Mouse (Mus musculus) mouse trophoblast stem cell (cell line): Measurements from ENCODE around the gene Aldh16a1.
"Not testable (repeated sequence)": the region's sequence is repeated elsewhere in the genome, so short reads cannot be mapped to it uniquely, and the experiment has no call there.

Experiments
- in situ Hi-C, 2 experiments: fragments of 300-500 bp; cut with MseI, MboI; formaldehyde crosslinking; loops; 2 replicates in 1 of 2; 3 replicates in 1 of 2; pipeline ENCODE4 v1.15.1; 2025

Aldh16a1 gene

DNA sequence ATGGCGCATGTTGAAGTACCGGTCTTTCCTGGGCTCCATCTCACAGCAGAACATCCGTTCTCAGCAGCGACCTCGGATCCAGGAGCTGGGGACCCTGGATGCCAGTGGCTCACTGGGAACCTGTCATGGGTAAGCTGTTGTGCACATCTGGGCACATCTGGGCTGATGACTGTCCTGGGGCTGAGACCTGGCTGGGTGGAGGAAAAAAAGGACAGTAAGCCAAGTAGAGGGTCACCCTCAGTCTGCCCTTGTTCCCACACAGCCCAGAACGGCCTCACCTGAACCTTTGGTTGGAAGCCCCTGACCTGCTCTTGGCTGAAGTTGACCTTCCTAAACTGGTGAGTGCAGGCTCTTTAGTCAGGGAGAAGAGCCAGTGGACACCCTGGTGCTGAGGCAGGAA is 4.6 kb upstream of the Aldh16a1 start:
- in situ Hi-C loops, result no loop called here

DNA sequence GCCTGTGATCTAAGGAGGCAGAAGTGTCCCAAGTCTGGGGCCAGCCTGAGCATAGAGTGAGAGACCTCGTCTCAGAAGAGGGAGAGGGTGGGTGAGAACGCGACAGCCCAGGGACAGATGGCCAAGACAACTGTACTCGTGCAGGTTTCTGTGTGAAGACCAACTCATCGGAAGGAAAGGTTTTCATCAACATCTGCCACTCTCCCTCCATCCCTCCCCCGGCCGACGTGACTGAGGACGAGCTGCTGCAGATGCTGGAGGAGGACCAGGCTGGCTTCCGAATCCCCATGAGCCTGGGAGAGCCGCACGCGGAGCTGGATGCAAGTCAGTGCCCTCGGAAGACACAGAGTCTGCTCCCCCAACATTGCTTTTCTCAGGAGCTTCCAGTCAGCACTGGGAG is 3.1 kb upstream of the Aldh16a1 start:
- in situ Hi-C loops, result no loop called here

DNA sequence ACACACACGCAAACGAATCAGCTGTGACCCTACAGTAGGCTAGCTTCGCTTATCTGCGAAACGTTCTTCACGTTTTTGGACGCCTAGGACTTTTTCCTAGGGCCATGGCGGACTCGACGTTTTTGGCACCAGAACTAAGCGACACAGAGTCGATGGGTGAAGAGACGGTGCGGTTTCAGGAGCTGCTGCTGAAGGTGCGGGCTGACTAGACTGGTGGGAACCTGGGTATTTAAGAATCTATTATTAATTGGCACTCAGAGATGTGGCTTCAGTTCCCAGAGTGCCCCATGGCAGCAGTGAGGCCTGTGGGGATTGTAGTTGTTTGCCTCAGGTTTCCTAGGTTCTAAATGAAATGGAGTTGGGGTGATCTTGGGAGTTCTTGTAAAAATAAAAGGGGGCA is 1.8 kb upstream of the Aldh16a1 start:
- in situ Hi-C loops, result no loop called here

DNA sequence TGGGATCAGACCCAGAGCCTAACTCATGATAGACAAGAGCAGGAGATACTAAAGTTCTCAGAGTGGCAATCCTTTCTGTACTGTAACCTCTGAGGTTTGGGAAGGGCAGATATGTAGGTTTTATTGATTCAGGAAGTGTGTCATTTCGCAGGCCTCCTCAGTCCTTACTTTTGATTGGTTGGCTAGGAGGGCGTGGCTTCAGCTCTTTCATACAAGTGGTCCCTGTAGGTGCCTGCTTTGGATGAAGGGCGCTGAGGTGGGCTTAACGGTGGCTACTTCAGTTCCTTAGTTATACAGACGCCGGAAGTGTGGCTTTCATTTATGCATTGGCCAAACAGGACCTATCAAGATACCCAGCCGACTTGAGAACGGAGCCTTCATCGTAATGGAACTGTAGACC is 1.2 kb upstream of the Aldh16a1 start:
- in situ Hi-C loops, result no loop called here

DNA sequence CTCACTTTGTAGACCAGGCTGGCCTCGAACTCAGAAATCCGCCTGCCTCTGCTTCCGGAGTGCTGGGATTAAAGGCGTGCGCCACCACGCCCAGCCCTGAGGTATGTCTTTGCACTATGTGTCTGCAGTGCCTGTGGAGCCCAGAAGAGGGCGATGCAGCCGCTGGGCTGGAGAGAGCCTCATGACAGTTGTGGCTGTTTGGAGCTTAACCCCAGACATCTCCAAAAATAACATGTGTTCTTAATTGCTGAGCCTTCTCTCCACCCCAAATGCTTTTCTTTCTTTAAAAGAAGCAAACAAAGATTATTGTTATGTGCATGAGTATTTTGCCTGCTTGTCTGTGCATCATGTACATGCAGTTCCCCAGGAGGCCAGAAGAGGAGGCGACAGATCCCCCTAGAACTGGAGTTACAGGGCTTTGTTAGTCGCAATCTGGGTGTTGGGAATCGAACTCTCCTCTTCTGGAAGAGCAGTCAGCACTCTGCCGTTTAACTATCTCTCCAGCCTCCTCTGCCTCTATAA is 670 bp upstream of the Aldh16a1 start:
- in situ Hi-C loops, result no loop called here

DNA sequence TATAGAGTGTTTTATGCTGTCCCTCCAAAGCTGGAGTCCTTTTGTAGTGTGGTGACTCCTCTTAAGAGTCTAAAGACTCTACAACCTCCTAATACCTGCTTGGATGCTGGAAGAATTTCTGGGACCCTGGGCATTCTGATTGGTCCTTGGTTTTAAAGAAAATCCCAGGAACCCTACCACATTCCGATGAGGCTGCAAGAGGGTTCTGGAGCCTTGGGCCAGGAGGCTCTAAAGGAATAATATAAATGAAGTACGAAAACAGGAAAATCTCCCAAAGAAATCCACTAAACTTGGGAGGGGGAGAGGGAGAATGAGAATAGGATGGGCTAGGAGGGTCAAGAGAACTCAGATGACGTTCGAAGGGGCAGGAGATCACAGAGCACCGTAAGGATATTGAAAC is 798 bp downstream of the Aldh16a1 start:
- in situ Hi-C loops, result no loop called here

DNA sequence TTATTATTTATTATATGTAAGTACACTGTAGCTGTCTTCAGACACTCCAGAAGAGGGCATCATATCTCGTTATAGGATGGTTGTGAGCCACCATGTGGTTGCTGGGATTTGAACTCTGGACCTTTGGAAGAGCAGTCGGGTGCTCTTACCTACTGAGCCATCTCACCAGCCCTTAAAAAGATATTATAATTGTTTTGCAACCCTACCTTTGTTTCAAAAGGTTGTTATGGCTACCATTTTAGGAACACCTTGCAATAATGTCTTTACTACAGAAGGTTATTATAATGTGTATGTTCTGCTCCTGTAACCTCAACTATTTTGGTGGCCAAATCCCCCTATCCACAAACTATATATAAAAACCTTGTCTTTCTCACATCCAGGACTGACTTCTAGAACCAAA is 1.3 kb downstream of the Aldh16a1 start:
- in situ Hi-C loops, result not testable (repeated sequence)

DNA sequence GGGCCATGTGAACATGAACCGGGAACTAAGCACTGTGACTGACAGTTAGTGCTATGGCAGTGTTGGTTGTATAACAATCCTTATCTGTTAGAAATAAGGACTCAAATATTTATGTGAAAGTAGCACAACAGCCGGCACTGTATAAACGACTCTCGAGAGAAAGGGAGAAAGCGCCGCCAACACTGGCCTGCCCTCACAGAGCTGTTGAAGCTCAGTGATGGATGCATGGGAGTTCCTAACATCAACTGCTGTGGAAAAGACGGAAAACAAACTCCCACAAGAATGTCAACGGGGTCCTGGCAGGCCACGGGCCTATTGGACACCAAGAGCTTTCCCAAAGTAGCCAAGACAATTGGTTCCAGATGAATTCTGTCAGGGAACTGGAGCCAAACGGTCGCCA is 3.1 kb downstream of the Aldh16a1 start:
- in situ Hi-C loops, result no loop called here

DNA sequence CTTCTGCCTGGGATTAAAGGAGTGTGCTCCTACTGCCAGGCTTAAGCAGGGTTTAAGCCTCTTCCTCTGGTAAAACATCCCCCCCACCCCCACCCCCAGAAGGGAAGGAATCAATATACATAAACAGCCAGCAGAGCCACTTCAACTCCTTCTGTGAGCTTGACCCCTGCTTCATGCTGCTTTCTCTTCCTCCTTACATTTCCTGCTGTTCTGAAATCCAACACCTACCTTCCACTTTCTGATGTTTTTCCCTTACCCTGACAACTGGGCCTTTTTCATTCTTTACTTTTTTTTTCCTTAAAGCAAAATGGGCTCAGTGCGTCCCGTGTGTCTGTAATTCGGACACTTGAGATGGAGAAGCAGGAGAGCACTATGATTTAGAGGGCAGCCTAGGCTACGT is 4.1 kb downstream of the Aldh16a1 start:
- in situ Hi-C loops, result no loop called here

DNA sequence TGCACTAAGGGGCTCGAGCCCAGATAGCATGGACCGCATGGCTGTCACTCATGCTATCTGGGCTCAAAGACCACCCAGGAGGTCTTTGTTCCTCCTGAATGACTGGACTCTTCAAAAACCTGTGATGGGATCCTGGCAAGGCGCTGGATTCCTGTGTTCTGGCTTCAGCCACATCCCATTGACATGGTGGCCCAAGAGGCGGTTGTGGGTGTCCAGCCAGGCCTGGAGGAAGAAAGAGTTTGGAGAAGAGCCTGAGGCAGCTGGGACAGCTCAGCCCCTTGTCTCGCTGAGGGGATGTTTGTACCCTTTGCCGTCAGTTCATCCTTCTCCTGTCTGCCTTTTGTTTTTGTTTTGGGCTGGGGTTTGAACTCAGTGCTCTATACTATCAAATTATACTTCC is 4.8 kb downstream of the Aldh16a1 start:
- in situ Hi-C loops, result no loop called here

DNA sequence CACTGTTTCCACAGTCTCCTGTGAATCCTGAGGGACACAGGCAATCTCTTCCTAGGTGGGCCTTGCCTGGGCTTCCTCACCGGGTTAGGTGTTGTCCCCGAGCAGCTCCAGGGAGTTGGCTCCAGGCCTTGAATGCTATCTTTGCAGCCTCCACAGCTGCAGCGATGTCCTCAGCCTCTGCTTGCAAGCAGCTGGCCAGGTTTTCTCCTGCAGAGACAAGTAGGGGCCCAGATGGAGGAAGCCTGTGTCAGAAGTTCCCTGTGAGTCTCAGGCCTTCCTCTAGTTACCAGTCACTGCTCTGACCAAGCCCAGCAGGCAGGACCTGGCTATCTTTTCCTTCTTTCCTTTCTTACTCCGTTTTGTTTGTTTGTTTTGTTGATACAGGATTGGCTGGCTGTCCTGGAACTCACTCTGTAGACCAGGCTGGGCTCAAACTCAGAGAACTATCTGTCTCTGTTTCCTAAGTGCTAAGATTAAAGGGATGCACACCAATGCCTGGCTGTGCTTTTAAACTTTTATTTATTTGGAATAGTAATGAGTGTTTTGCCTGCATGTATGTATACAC is 5.8 kb downstream of the Aldh16a1 start:
- in situ Hi-C loops, result no loop called here

DNA sequence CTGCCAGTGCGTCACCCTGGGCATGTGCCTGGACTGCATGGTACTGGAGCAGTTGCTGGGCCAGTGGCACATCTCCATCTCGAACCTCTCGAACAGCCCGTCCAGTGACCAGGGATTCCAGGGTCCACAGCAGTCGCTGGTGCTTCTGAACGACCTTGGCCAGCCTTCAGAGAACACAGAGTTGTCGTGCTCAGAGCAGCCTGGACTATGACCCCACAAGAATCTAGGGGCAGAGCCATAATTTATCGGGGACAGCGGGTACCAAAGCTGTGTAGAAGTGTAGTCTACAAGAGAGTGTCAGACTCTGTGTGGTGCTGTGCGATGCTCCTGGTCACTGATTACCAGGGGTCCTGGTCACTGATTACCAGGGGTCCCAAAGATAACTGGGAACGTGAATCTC is 6.5 kb downstream of the Aldh16a1 start:
- in situ Hi-C loops, result no loop called here

DNA sequence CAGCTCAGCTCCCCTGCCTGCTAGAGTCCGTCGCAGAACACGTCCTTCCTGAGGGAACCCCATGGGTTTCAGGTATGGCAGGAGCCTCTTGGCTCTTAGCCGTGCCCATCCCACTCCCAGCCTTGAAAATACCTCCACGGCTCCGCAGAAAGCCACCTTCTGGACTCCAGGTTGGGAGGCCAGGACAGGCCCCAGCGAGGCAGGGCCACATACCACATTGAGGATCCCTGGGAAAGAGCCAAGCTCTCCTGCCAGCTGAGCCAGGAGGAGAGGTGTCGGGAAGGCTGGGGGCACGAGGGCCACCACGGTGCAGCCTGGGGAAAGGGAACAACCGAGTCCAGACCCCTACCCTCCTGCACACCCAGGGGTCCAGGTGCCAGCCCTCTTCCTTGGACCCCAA is 7.1 kb downstream of the Aldh16a1 start:
- in situ Hi-C loops, result no loop called here

DNA sequence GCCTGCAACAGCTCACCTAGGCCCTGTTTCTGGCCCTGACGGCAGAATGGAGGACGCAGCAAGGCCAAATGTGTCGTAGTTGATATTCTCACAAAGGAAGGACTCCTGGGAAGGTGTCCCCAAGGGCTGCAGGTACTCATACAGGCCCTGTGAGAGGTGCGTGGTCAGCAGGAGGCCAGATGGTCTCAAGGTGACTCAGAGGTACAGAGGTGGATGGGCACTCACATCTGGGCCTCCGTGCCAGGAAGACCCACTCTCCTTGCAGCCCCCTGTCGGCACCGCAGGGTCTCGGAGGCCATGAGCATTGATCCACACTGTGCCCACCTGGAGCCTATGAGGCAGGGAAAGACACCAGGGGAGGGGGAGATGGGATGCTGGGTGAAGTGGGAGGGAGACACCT is 8.9 kb downstream of the Aldh16a1 start:
- in situ Hi-C loops, result no loop called here

DNA sequence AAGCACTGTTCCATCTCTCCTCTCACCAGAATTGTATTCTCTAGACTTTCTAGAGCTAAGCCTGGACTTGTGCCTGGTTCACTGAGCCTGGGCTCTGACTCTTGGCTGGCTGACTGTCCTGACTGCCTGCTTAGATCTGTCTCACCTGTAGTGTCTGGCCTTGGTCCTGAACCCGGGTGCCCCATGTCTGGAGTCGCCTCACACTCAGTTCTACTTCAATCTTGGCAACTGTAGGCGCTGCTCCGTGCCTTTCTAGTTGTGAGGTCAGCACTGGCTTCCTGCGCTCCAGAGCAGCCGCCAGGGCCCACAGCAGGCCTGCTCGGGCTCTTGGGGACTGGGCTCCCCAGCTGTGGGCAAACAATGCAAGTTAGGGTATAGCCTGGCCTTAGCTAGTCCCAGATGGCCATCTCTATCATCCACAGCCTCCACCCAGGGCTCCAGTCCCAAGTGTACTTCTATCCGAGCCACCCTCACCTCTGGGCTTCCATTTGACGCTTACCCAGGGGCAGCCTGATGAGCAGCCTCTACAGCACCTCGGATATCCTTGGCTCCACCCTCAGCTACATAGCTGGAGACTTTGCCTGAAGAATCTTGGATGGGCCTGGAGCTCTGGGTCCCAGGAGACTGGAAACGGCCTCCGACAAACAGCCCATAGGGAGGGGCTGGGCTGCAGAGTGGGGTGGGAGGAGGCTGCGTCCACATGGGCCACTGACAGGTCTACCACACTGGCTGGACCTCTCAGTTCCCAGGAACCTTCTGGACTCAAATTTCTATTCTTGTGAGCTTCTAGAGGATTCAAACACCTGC is 9.8 kb downstream of the Aldh16a1 start:
- in situ Hi-C loops, result no loop called here

DNA sequence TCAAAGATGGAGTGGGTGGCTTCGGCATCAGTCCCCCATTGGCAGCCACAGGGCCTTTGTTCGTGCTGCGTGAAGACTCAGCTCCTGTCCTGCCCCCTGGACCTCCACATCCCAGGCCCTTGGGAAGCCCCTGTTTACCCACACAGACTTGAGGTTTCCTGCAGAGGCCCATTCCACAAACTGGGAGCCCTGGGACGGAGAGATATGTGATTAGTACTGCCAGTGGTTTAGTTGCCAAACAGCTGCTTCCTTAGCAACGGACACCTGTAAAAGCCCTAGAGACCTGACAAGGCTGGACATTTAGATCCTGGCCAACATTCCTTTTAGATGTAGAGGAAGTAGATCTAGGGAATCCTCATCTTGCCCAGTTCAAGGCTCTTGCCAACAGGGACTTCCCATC is 12.5 kb downstream of the Aldh16a1 start:
- in situ Hi-C loops, result no loop called here

DNA sequence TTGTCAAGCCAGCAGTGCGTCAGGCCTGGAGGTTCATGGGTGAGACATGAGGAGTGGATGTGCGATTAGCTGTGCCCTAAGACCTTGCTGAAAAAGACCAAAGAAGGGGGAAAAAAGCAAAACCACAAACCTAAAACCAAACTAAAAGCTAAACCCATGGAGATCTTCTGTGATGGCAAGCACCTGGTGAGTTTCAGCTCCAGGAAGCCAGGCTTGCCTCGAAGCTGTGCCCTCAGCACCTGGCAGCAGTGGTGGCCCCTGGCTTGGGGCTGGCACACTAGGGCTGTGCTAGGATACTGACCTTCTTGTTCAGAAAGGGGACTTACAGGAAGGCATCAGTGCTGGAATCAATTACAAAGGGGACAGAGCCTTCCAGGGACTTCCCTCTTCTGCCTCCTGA is 13.1 kb downstream of the Aldh16a1 start:
- in situ Hi-C loops, result no loop called here

DNA sequence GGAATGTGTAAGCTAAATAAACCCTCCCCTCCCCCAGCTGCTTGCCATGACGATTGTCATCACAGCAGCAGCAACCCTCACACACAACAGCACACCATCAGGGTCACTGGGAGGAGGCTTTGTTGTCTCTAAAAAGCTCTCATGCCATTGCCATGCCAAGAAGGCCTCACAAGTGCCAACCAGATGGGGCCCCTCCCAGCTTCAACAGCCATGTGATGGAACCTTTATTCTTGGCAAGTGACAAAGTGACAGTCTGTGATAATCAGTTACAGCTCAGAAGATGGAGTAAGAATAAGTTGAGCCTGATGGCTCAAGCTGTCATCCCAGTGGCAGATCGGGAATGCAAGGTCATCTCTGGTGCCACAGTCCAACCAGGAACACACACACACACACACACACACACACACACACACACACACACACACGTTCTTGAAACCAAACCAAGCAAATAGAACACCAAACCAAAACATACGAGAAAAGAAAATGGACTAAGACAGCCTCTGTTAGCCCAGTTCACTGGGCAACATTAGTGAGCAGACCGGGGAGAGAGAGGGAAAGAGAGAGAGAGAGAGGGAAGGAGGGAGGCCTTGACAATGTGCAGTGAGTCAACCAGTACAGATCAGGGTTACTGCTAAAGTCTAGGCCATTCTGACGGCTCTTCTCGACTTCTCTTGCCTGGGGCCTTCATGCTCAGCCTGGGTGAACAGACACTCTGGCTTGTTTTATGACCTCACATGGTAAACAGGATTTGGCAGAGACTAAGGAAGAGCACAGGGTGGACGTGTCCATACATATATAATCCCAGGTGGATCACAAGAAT is 14.3 kb downstream of the Aldh16a1 start:
- in situ Hi-C loops, result no loop called here

DNA sequence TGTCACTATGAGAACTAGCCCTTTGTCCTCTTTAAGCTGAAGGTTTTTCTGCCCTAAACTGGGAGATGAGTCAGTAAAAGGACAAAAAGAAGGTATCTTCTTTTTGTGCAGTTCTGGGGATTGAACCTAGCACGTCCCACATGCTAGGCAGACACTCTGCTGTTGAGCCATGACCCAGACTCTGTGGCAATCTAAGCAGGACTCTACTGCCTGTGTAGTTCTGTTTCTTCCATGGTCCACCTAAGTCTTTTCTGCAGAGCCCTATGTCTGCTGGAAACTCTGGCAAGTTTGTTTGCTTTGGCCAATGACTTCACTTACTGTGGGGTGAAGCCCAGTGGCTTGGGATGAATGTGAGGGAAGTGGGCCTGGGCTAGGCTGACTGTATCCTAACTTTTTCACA is 16.0 kb downstream of the Aldh16a1 start:
- in situ Hi-C loops, result no loop called here

DNA sequence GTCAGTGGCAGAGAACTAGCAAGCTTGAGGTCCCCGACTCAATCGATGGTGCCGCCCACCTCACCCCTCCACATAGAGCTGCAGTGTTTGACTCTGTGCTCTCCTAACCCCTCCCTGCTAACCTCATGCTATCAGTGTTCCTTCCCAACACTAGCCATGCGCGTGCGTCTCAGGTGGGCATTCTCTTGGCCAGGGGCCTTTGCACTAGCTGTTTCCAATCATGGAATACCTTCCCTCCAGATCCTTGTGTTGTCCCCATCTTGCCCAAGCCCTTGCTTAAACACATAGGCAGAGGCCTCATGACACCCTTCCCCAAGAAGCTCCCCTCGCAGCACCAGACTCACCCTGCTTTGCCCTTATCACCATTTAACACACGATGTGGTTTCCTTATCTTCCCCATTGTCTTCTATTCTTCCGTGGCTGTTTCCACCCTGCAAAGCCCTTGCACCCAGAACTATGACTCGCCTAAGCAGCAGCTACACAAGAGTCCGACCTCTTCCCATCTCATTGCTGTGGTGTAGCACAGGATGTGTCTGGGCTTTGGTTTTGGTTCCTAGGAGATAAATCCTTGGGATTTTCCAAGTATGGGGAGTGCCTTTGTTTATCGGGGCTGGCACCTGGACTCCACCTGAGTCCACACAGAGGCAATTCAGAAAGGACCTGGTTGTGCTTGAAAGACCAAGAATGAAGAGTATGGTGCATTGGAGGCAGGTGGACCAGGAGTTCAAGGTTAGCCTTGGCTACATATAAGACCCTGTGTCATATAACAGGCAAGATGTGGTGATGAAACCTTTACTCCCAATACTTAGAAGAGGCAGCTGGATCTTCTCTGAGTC is 17.0 kb downstream of the Aldh16a1 start:
- in situ Hi-C loops, result no loop called here

DNA sequence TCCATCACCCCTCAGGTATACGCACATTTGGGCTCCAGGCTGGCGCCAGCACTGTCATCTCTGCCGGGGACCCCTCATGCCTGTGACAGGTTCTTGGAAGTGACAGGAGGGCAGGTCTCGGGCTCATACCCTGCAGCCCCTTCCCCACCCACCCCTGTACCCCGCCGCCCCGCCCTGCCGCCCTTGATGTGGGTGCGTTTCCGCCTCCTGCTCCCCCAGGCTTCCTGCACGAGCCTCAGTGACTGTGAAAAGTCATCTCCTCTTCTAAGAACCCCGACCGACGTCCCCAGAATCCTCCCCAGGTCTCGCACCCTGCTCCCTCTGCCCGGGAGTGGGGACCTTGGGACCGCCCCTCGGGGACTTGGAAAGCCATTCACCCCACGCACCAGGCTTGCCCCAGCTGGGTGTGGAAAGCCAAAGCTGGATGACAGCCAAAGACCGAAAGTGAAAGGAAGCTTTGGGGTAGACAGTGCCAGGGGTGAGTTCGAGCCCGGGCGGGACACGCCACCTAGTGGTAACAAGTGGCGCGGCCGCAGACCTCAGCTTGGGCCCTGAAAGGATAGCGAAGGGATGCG is 18.3 kb downstream of the Aldh16a1 start, which contains the start of the genes Gm45713 and Flt3l:
TSS of gene Gm45713 (minus strand) at position 239 of the 575 bp plus-strand sequence.
TSS of gene Flt3l (minus strand) at position 440 of the 575 bp plus-strand sequence.
- in situ Hi-C loops, result no loop called here
